Mouse (Mus musculus) heart, postnatal 0 days (tissue): Measurements from ENCODE around the gene Tmem185b. TPM values are rescaled to one million over a fixed set of nuclear protein-coding genes. Genes with fewer than 3 reads are reported as not detected.

ENCODE experiments used
- ATAC-seq: fragments of 200-750 bp; cut with Nextera tagmentation; 2 replicates; pipeline ENCODE4 v1.8.0; 2017; ENCODE audit warnings: low read depth, moderate number of reproducible peaks, moderate library complexity; ENCODE audit not compliant: insufficient read depth
- DNase-seq: peaks from one replicate; pipeline ENCODE4 v3.0.0-alpha.2; 2016; ENCODE audit warnings: low spot score
- H3K27ac ChIP-seq: fragments of 300-500 bp; sonication (generic); 2 replicates; pipeline ENCODE4 v1.5.1; 2014; ENCODE audit warnings: low read depth, mild to moderate bottlenecking
- H3K27me3 ChIP-seq: fragments of 300-500 bp; sonication (generic); 2 replicates; pipeline ENCODE4 v1.6.1; 2014; ENCODE audit warnings: low read length, mixed read lengths; ENCODE audit not compliant: control insufficient read depth, insufficient read depth
- H3K36me3 ChIP-seq: fragments of 300-500 bp; sonication (generic); replicated peaks from 2 replicates; pipeline ENCODE4 v1.6.1; 2014; ENCODE audit warnings: low read length, mixed read lengths; ENCODE audit not compliant: control insufficient read depth, insufficient read depth
- H3K4me1 ChIP-seq: fragments of 300-500 bp; sonication (generic); 2 replicates; pipeline ENCODE4 v1.6.1; 2014; ENCODE audit warnings: antibody characterized with exemption; ENCODE audit not compliant: control insufficient read depth, insufficient read depth
- H3K4me2 ChIP-seq: fragments of 300-500 bp; sonication (generic); 2 replicates; pipeline ENCODE4 v1.6.1; 2014; ENCODE audit warnings: low read depth, mild to moderate bottlenecking, low read length, moderate library complexity
- H3K4me3 ChIP-seq: fragments of 300-500 bp; sonication (generic); 2 replicates; pipeline ENCODE4 v1.5.1; 2014; ENCODE audit warnings: low read depth, low read length
- H3K9ac ChIP-seq: fragments of 300-500 bp; sonication (generic); replicated peaks from 2 replicates; pipeline ENCODE4 v1.6.1; 2014; ENCODE audit warnings: low read depth, low read length, mixed read lengths
- H3K9me3 ChIP-seq: fragments of 300-500 bp; sonication (generic); replicated peaks from 2 replicates; pipeline ENCODE4 v1.6.1; 2016; ENCODE audit warnings: low read length; ENCODE audit not compliant: control insufficient read depth
- CTCF ChIP-seq: IDR thresholded peaks from 2 replicates; pipeline ENCODE4 v1.5.1; 2016; ENCODE audit warnings: antibody characterized with exemption, control low read depth, low read depth
- EP300 ChIP-seq: IDR thresholded peaks from 2 replicates; pipeline ENCODE4 v1.6.1; 2016; ENCODE audit warnings: antibody characterized with exemption, low read depth
- WGBS: fragments of 180-500 bp; shearing (Covaris S2); extraction: QIAGEN DNeasy Blood & Tissue Kit; methylation state at CpG from one replicate; pipeline ENCODE4 v1.1.7; 2014; 5-methylcytosine and 5-hydroxymethylcytosine counted together
- polyA plus RNA-seq: library from polyadenylated mRNA; unstranded; fragments of >200 nt; fragmentation: Nextera tagmentation; extraction: Ambion mirVana; gene quantifications from 2 replicates; pipeline ENCODE4 v1.2.1, GENCODE M21; 2015
- total RNA-seq: library from RNA; depleted of rRNA; stranded (reverse); fragments of >200 nt; gene quantifications from 2 replicates; pipeline ENCODE4 v1.2.3, GENCODE M21; 2014; ENCODE audit warnings: low replicate concordance

The Tmem185b gene
- total and polyA plus RNA-seq, 2 experiments from 2014 or later: 20.7 to 28.5 TPM

- no peak overlapping the region for H3K27ac ChIP-seq
- no peaks in the 10 kb centered on the region for H3K36me3 ChIP-seq
- no peak for ATAC-seq
- no peak overlapping the region for H3K4me3 ChIP-seq
- 48% methylated on average over 4 of the region's 4 CpGs for WGBS
- H3K4me2 ChIP-seq: no peak overlapping the region
- DNase-seq: no peak
- H3K27me3 ChIP-seq: no peaks in the 10 kb centered on the region
- TF ChIP-seq EP300 (no peak), CTCF (no peak)
- no peak overlapping the region for H3K9ac ChIP-seq
- H3K9me3 ChIP-seq: no peaks in the 10 kb centered on the region
- peaks cover 7% of the 10 kb centered on the region for H3K4me1 ChIP-seq
These were observed 19.7 kb downstream of the Tmem185b start for GRCm38 (mm10) chr1:119545671-119546070.

GRCm38 (mm10) chr1:119546490-119546889, 20.5 kb downstream of the Tmem185b start:
- no peak overlapping the region for H3K4me3 ChIP-seq
- peaks cover 4% of the 10 kb centered on the region for H3K4me1 ChIP-seq
- H3K9me3 ChIP-seq: no peaks in the 10 kb centered on the region
- TF ChIP-seq EP300: no peak
- no peak for TF ChIP-seq CTCF
- no peak overlapping the region for H3K4me2 ChIP-seq
- no peak for DNase-seq
- H3K9ac ChIP-seq: no peak overlapping the region
- no peak for ATAC-seq
- WGBS: 75% methylated on average over 3 of the region's 3 CpGs
- H3K36me3 ChIP-seq: no peaks in the 10 kb centered on the region
- H3K27me3 ChIP-seq: no peaks in the 10 kb centered on the region
- H3K27ac ChIP-seq: no peak overlapping the region

GRCm38 (mm10) chr1:119548668-119549326, 22.8 kb downstream of the Tmem185b start:
- Histone ChIP-seq H3K4me2 (no peak overlapping the region), H3K9ac (no peak overlapping the region), H3K4me1 (no peaks in the 10 kb centered on the region), H3K4me3 (no peak overlapping the region), H3K27me3 (no peaks in the 10 kb centered on the region), H3K9me3 (no peaks in the 10 kb centered on the region), H3K36me3 (0 out of 2 replicates have a peak, but pooled peaks cover under 1% of the 10 kb centered on the region), H3K27ac (no peak overlapping the region)
- ATAC-seq: peak; percentile 39; the same call in 1 of the 2 replicates
- 65% methylated on average over 7 of the region's 7 CpGs for WGBS
- peak; percentile 85 for DNase-seq
- TF ChIP-seq EP300: no peak
- peak; percentile 97 for TF ChIP-seq CTCF

- H3K9ac ChIP-seq: no peak overlapping the region
- H3K27ac ChIP-seq: no peak overlapping the region
- no peak for DNase-seq
- WGBS: 63% methylated on average over 7 of the region's 7 CpGs
- 0 out of 2 replicates have a peak, but pooled peaks cover 3% of the 10 kb centered on the region for H3K36me3 ChIP-seq
- no peaks in the 10 kb centered on the region for H3K27me3 ChIP-seq
- H3K4me3 ChIP-seq: no peak overlapping the region
- no peaks in the 10 kb centered on the region for H3K4me1 ChIP-seq
- ATAC-seq: no peak
- no peak overlapping the region for H3K4me2 ChIP-seq
- TF ChIP-seq EP300 (no peak), CTCF (no peak)
- no peaks in the 10 kb centered on the region for H3K9me3 ChIP-seq
These were observed 23.3 kb downstream of the Tmem185b start for GRCm38 (mm10) chr1:119549327-119549689.

- Histone ChIP-seq H3K4me3 (no peak overlapping the region), H3K27me3 (no peaks in the 10 kb centered on the region), H3K4me1 (no peaks in the 10 kb centered on the region), H3K4me2 (no peak overlapping the region), H3K9me3 (no peaks in the 10 kb centered on the region), H3K9ac (no peak overlapping the region), H3K36me3 (0 out of 2 replicates have a peak, but pooled peaks cover 6% of the 10 kb centered on the region), H3K27ac (no peak overlapping the region)
- ATAC-seq: no peak
- 93% methylated on average over 2 of the region's 2 CpGs for WGBS
- no peak for DNase-seq
- TF ChIP-seq CTCF (no peak), EP300 (no peak)
These were observed 24.1 kb downstream of the Tmem185b start for GRCm38 (mm10) chr1:119550064-119550463.

- no peaks in the 10 kb centered on the region for H3K4me1 ChIP-seq
- H3K4me2 ChIP-seq: no peak overlapping the region
- H3K4me3 ChIP-seq: no peak overlapping the region
- H3K9ac ChIP-seq: no peak overlapping the region
- no peak for ATAC-seq
- 0 out of 2 replicates have a peak, but pooled peaks cover 6% of the 10 kb centered on the region for H3K36me3 ChIP-seq
- no peak overlapping the region for H3K27ac ChIP-seq
- TF ChIP-seq EP300 (no peak), CTCF (no peak)
- no peak for DNase-seq
- no peaks in the 10 kb centered on the region for H3K27me3 ChIP-seq
- no peaks in the 10 kb centered on the region for H3K9me3 ChIP-seq
- 93% methylated on average over 1 of the region's 1 CpGs for WGBS
These were observed 25.7 kb downstream of the Tmem185b start for GRCm38 (mm10) chr1:119551651-119552050.
